Mouse (Mus musculus) E14TG2a.4 (cell line): ENCODE measurements around the gene Fitm2.

Experiments used
- CTCF ChIP-seq: conservative IDR thresholded peaks from 2 replicates; pipeline ENCODE4 v1.5.1; 2014; ENCODE audit warnings: low read length
- POU5F1 ChIP-seq: IDR thresholded peaks from 2 replicates; pipeline ENCODE4 v1.6.1; 2014; ENCODE audit warnings: low read length, borderline replicate concordance

DNA sequence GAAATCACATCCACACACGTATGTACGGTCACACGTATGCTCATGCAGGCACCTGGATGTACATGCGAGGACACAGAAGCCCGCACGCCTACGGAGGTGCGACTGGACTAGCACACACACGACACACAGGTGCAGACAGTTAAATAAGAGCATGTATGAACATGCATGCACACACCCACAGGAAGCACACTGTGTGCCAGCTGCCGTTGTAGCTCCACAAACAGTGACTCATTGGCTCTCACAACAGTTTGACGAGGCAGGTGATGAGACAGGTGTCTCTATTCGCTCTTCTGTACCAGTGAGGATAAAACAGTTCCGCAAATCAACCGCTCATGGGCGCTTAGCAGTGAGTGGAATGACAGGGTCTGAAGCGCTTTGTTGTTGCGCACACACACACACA, 18.2 kb upstream of the Fitm2 start:
- TF ChIP-seq CTCF (no peak), POU5F1 (no peak)
